Mouse (Mus musculus): ENCODE measurements around the gene Irf3. TPM values are rescaled to one million over a fixed set of nuclear protein-coding genes. Genes with fewer than 3 reads are reported as not detected.
A peak's percentile ranks its signal among the peaks of the same experiment; 100 is the strongest.

The Irf3 gene
- polyA plus RNA-seq, 1 experiment = 105 TPM

DNA sequence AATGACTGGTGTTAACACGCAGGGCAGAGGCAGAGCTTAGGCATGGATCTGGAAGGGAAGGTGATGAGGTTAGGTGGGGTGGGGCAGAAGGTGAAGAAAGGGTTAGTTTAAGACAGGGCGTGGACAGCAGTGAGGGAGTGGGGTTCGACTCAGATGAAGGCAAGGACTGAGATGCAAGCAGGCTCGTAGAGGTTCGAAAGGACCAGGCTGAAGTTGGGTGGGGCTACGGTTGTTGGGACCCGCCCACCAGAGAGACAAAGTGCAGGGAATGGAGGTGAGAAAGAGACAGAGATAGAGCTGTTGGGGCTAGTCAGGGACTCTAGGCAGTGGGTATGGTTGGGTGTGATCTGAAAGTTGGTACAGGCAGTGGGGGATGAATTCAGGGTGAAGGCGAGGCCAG is 35.1 kb upstream of the Irf3 start:
- no peaks in the 10 kb centered on the region for H3K27me3 ChIP-seq (replicated peaks; ENCODE audit: control insufficient read depth, insufficient read depth, low read length)
- DNase-seq = no peak
- WGBS = 75% methylated on average over 8 of the region's 8 CpGs
- TF ChIP-seq CTCF (conservative IDR thresholded peaks at IDR 0.05; ENCODE audit: insufficient read depth, insufficient read length, low read depth, low read length) = no peak
- TF ChIP-seq POLR2A (IDR thresholded peaks at IDR 0.05; ENCODE audit: low read depth, low read length) = no peak
- H3K36me3 ChIP-seq (ENCODE audit: control insufficient read depth, insufficient read depth, low read length) = no peaks in the 10 kb centered on the region
- no peaks in the 10 kb centered on the region for H3K4me1 ChIP-seq (ENCODE audit: control insufficient read depth, insufficient read depth, low read length)
- no peak overlapping the region for H3K27ac ChIP-seq (ENCODE audit: insufficient read depth, low read depth, low read length)
- no peak overlapping the region for H3K4me3 ChIP-seq (ENCODE audit: insufficient read depth, low read depth, low read length)

DNA sequence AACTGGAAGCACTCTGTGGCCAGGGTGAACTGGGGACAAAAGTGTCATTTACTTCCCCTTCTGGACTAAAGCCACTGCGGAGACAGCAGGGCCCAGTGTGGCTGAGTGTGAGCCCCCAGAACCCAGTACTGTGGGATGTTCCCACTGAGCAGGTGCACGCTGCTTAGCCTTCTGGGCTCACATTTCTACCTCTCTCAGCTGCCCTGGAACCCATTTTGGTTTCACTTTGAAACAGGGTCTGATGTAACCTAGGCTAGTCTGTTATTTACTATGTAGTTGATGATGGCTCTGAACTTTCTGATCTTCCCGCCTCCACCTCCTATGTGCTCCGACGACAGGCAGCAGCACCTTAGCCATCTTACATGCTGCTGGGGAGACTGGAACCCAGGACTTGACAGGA is 34.6 kb upstream of the Irf3 start:
- Histone ChIP-seq H3K36me3 (ENCODE audit: control insufficient read depth, insufficient read depth, low read length) (no peaks in the 10 kb centered on the region), H3K27me3 (replicated peaks; ENCODE audit: control insufficient read depth, insufficient read depth, low read length) (no peaks in the 10 kb centered on the region), H3K4me3 (ENCODE audit: insufficient read depth, low read depth, low read length) (no peak overlapping the region), H3K27ac (ENCODE audit: insufficient read depth, low read depth, low read length) (no peak overlapping the region), H3K4me1 (ENCODE audit: control insufficient read depth, insufficient read depth, low read length) (no peaks in the 10 kb centered on the region)
- 88% methylated on average over 5 of the region's 5 CpGs for WGBS
- TF ChIP-seq CTCF (conservative IDR thresholded peaks at IDR 0.05; ENCODE audit: insufficient read depth, insufficient read length, low read depth, low read length) (no peak), POLR2A (IDR thresholded peaks at IDR 0.05; ENCODE audit: low read depth, low read length) (no peak)
- no peak for DNase-seq

DNA sequence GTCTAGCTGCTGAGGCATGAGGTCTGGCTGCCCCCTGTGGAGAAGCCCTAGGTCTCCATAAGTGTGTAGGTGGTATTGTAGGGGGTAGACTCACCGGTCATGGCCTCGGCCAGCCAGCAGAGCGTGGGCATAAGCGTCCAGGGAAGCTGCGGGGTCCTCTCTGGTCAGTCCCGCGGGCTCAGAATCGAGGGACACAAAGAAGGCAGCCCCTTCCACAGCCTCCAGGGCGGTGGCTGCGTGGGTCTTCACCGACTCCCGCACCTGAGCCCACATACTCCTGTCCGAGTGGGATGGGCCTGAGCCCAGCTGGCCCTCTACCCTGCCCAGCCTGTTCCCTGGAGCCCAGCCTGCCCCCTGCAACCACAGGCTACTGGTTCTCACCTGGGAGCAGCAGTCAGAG is 32.5 kb upstream of the Irf3 start:
- Histone ChIP-seq H3K36me3 (ENCODE audit: control insufficient read depth, insufficient read depth, low read length) (no peaks in the 10 kb centered on the region), H3K27ac (ENCODE audit: insufficient read depth, low read depth, low read length) (no peak overlapping the region), H3K4me1 (ENCODE audit: control insufficient read depth, insufficient read depth, low read length) (no peaks in the 10 kb centered on the region), H3K27me3 (replicated peaks; ENCODE audit: control insufficient read depth, insufficient read depth, low read length) (no peaks in the 10 kb centered on the region), H3K4me3 (ENCODE audit: insufficient read depth, low read depth, low read length) (no peak overlapping the region)
- DNase-seq = no peak
- WGBS = 96% methylated on average over 13 of the region's 13 CpGs
- TF ChIP-seq POLR2A (IDR thresholded peaks at IDR 0.05; ENCODE audit: low read depth, low read length) (no peak), CTCF (conservative IDR thresholded peaks at IDR 0.05; ENCODE audit: insufficient read depth, insufficient read length, low read depth, low read length) (no peak)

DNA sequence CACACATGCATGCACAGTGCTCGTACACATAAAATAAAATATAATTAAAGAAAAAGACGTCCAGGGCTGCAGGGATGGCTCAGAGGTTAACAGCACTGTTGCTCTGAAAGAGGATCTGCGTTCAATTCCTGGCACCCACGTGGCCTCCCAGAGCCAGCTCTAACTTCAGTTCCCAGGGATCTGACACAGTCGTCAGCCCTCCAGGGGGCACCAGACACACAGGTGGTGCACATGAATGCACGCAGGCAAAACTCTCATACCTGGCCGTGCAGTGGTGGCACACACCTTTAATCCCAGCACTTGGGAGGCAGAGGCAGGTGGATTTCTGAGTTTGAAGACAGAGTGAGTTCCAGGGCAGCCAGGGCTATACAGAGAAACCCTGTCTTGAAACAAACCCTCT is 31.5 kb upstream of the Irf3 start:
- Histone ChIP-seq H3K36me3 (ENCODE audit: control insufficient read depth, insufficient read depth, low read length) (no peaks in the 10 kb centered on the region), H3K4me3 (ENCODE audit: insufficient read depth, low read depth, low read length) (no peak overlapping the region), H3K27me3 (replicated peaks; ENCODE audit: control insufficient read depth, insufficient read depth, low read length) (no peaks in the 10 kb centered on the region), H3K27ac (ENCODE audit: insufficient read depth, low read depth, low read length) (no peak overlapping the region), H3K4me1 (ENCODE audit: control insufficient read depth, insufficient read depth, low read length) (peaks cover 4% of the 10 kb centered on the region; the same call in 1 of the 2 replicates)
- 63% methylated on average over 7 of the region's 7 CpGs for WGBS
- DNase-seq = peak; percentile 42
- TF ChIP-seq CTCF (conservative IDR thresholded peaks at IDR 0.05; ENCODE audit: insufficient read depth, insufficient read length, low read depth, low read length) = peak; percentile 48; the same call in 1 of the 2 replicates
- TF ChIP-seq POLR2A (IDR thresholded peaks at IDR 0.05; ENCODE audit: low read depth, low read length) = no peak

DNA sequence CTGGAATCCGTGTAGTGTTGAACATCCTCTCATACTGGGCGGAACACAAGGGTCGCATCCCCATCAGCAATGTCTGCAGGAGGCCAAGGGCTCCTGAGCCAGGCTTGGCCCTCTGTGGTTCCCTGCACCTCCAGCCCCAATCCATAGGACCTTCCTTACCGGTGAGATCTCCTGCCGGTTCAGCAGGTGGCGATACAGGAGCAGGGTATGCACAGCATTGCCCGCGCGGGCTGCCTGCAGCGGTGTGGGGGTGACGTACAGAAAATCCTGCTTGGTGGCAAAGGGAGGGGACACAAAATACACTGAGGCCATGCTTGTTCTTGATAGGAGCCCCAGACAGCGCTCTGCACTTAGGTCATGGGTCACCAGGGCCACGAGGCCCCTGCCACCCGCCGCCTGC is 30.8 kb upstream of the Irf3 start:
- no peak for DNase-seq
- H3K27ac ChIP-seq (ENCODE audit: insufficient read depth, low read depth, low read length) = no peak overlapping the region
- no peaks in the 10 kb centered on the region for H3K36me3 ChIP-seq (ENCODE audit: control insufficient read depth, insufficient read depth, low read length)
- no peaks in the 10 kb centered on the region for H3K27me3 ChIP-seq (replicated peaks; ENCODE audit: control insufficient read depth, insufficient read depth, low read length)
- TF ChIP-seq CTCF (conservative IDR thresholded peaks at IDR 0.05; ENCODE audit: insufficient read depth, insufficient read length, low read depth, low read length) = no peak
- no peak for TF ChIP-seq POLR2A (IDR thresholded peaks at IDR 0.05; ENCODE audit: low read depth, low read length)
- no peak overlapping the region for H3K4me3 ChIP-seq (ENCODE audit: insufficient read depth, low read depth, low read length)
- H3K4me1 ChIP-seq (ENCODE audit: control insufficient read depth, insufficient read depth, low read length) = peaks cover 5% of the 10 kb centered on the region; the same call in 1 of the 2 replicates
- WGBS = 75% methylated on average over 15 of the region's 15 CpGs

DNA sequence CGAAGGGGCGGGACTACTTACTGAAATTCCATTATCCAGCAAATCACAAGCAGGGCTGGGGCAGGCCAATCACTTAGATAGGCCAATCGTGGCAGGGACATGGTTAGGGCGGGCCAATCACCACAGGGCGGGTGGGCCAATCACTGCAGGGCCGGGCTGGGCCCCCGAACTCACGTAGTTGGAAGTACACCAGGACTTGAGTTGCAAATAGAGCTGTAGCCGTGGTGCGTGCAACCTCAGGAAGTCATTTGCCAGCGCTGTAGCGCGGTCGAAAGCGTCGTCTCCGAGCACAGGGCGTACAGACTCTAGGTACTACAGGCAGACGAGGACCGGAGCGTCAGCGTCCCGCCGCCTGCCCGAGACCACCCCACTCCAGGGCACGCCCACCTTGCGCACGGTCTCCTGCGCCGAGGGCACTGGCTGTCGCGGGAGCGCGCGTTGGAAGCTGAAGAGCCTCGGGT is 27.2 kb upstream of the Irf3 start:
- no peak for TF ChIP-seq CTCF (conservative IDR thresholded peaks at IDR 0.05; ENCODE audit: insufficient read depth, insufficient read length, low read depth, low read length)
- peak; percentile 59 for TF ChIP-seq POLR2A (IDR thresholded peaks at IDR 0.05; ENCODE audit: low read depth, low read length)
- peak; percentile 94 for DNase-seq
- peak overlapping the region; percentile 86 for H3K4me3 ChIP-seq (ENCODE audit: insufficient read depth, low read depth, low read length)
- H3K4me1 ChIP-seq (ENCODE audit: control insufficient read depth, insufficient read depth, low read length) = peaks cover 9% of the 10 kb centered on the region; the same call in 1 of the 2 replicates
- 1% methylated on average over 36 of the region's 36 CpGs for WGBS
- H3K36me3 ChIP-seq (ENCODE audit: control insufficient read depth, insufficient read depth, low read length) = no peaks in the 10 kb centered on the region
- no peak overlapping the region for H3K27ac ChIP-seq (ENCODE audit: insufficient read depth, low read depth, low read length)
- no peaks in the 10 kb centered on the region for H3K27me3 ChIP-seq (replicated peaks; ENCODE audit: control insufficient read depth, insufficient read depth, low read length)

DNA sequence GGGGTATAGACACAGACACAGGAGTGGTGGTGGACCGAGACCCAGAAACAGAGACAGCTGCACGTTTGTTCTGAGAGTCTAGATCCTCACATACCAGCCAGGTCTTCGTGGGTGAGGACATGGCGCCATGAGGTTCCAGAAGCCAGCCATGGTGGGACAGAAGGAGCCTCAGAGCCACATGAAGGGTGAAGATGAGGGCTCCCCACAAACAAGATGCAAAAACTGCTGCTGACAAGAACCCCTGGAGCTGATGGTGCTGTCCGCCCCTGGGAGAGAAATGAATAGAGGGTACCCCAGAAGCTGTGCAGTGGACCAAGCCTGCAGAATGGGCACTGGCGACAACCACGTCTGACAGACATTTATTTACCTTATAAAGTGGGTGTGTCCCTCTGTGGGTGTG is 26.3 kb upstream of the Irf3 start:
- H3K4me1 ChIP-seq (ENCODE audit: control insufficient read depth, insufficient read depth, low read length) = peaks cover 9% of the 10 kb centered on the region; the same call in 1 of the 2 replicates
- no peaks in the 10 kb centered on the region for H3K27me3 ChIP-seq (replicated peaks; ENCODE audit: control insufficient read depth, insufficient read depth, low read length)
- no peaks in the 10 kb centered on the region for H3K36me3 ChIP-seq (ENCODE audit: control insufficient read depth, insufficient read depth, low read length)
- 66% methylated on average over 7 of the region's 7 CpGs for WGBS
- H3K27ac ChIP-seq (ENCODE audit: insufficient read depth, low read depth, low read length) = no peak overlapping the region
- no peak for DNase-seq
- H3K4me3 ChIP-seq (ENCODE audit: insufficient read depth, low read depth, low read length) = no peak overlapping the region
- TF ChIP-seq CTCF (conservative IDR thresholded peaks at IDR 0.05; ENCODE audit: insufficient read depth, insufficient read length, low read depth, low read length) (no peak), POLR2A (IDR thresholded peaks at IDR 0.05; ENCODE audit: low read depth, low read length) (no peak)
